Mouse (Mus musculus): Measurements from ENCODE around the gene Nfkbib.

Nfkbib gene

DNA sequence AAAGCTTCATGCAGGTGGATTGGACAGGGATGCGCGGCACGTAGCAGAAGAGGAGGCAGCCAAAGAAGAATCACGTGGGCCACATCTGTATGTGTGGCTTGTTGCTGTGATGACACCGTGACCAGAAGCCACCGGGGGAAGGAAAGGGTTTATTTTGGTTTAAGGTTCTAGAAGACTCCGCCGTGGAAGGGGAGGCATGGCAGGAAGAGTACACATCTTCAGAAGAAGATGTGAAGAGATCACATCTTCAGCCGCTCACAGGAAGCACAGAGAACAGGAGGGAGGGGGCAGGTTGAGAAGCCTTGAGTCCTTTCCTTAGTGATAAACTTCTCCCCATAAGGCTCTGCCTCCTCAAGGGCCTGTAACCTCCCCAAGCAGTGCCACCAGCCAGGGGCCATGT lies 32.7 kb upstream of the Nfkbib start:
- no peak for DNase-seq (ENCODE audit: low read depth, low spot score)

DNA sequence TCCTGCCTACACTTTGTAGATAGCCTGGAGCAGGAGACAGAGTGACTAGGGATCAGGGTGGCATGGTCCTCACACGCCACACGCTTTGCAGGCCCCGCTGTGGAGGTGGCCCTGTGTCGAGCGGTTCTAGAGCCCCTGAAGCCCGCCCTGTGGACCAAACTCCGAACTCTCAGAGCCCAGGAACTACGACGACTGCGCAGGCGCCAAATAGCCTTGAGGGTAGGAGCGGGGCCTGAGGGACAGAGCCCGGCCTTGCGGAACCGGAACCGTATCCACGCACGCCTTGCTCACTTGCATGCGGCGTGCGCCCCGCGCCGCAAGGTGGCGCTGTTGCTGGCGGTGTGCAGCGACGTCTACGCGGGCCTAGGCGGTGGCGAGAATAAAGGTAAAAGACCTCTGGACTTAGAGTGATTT lies 29.3 kb upstream of the Nfkbib start:
- peak; percentile 71 for DNase-seq (ENCODE audit: low read depth, low spot score)

DNA sequence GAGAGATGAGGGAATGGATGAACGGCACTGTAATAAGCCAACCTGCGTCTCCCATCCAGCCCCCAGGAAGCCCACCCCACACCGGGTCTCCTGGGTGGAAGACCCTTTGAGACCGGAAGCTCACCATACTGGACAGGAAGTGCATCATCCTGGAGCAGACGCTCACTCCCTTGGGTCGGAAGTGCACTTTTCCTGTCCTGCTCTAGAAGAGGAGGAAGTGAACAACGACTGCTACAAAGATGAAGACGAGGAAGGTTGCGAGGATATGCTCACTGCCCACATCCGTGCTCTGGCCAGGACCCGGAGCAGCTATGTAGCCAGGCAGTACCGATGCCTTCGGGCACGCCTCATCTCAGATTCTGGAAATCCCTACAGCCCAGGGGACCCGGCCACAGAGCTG lies 28.5 kb upstream of the Nfkbib start:
- no peak for DNase-seq (ENCODE audit: low read depth, low spot score)

DNA sequence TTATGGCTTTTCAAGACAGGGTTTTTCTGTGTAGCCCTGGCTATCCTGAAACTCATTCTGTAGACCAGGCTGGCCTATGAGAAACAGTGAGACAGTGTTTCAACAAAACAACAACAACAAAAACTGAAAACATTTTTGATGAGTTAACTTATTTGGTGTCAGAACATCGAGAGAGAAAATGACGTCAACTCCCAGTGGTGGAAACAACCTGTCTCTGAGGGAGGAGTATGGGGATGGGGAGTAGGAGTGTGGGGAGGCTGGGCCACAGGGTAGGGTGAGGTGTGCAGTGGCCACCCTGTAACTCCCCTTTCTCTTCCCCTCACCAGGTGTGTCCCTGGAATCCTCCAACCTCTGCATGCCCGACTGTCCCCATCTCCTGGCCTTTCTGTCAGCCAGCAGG lies 27.2 kb upstream of the Nfkbib start:
- no peak for DNase-seq (ENCODE audit: low read depth, low spot score)

DNA sequence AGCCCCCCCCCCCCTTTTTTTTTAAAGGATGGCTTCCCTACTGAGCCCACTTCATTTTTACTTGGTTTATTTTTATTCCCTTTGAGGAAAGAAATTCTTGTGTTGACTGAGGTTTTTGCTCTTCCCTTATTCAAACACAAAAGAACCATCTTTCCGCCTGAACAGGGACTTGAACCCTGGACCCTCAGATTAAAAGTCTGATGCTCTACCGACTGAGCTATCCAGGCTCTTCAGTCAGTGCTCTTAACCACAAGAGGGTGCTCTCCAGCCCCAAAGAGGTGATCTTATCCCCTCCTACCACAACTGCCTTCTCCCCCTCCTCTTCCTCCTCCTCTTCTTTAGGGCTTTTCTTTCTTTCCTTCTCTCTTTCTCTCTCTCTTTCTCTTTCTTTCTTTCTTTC lies 26.5 kb upstream of the Nfkbib start:
- no peak for DNase-seq (ENCODE audit: low read depth, low spot score)

DNA sequence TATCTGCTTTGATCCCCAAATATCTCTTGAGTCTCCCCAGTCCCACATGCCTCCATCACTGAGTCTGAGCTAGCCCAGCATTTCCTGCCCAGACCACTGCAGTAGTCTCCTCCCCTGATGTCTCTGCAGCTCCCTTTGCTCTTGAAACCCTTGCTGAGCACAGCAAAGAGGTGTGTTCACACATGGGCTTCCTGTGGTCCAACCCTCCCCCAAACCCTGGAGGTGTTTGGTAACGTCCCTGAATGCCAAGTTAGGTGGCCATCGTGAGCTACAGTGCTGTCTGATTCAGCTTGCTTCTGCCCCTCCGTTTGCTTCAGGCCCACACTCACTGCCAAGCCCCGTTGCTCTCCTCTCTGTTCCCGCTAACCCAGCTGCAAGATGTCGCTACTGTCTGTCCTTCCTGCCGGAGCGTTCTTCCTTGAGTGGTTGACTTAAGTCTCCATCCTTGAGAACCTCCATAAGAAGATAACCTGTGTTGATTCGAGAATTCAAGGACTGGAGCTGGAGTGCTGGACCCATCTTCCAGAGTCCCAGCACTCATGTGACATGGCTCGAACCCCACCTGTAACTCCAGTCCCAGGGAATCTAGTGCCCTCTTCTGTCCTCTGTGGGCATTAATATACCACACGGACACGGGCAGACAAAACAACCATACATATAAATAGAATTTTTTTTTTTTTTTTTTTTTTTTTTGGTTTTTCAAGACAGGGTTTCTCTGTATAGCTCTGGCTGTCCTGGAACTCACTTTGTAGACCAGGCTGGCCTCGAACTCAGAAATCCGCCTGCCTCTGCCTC lies 25.3 kb upstream of the Nfkbib start:
- no peak for DNase-seq (ENCODE audit: low read depth, low spot score)

DNA sequence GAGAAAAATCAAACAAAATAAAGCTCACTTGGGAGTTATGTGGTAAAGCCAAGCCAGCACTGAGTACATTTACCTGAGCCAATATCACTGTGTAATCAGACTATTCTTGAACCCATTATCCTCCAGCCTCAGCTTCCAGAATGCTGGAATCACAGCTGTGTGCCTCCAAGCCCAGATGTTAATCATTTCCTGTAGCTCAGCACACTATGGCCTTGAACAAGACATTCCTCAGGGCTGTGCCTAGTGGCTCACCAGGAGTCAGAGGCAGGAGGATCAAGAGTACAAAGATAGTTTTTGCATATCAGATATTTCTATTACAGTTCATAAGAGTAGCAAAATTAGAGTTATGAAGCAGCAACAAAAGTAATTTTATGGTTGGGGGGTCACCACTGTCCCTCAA lies 24.4 kb upstream of the Nfkbib start:
- no peak for DNase-seq (ENCODE audit: low read depth, low spot score)

DNA sequence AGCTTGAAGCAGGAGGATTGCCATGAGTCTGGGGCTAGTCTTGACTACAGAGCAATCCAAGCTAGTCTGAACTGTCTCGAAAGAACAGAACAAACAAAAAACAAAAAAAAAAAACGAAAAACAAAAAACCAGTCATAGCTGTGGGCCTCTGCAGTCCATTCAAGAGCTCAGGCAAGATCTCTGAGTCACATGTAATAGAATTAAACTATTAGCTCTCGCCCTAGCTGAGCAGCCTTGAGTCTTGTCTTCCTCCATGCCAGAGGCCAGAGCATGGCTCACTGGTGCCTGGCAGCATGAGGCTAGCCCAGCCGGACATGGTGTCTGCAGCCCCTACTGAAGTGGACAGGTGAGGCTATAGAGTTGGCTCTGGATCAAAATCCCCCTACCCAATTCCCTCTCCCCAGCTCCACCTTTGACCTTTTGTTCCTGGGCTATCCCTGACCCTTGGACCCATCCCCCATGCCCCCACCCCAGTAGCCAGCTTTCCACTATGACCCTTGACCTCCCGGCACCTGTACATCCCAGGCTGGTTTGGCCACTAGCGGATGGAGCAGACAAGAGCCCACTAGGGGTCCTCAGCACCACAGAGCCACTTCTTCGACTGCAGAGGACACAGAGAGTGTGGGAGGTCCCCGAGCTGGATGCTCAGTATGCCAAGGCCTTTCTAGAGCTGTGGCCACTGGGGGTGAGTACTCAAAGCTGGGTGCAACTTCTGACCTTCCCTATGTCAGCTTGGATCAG lies 22.9 kb upstream of the Nfkbib start:
- DNase-seq (ENCODE audit: low read depth, low spot score), result no peak

DNA sequence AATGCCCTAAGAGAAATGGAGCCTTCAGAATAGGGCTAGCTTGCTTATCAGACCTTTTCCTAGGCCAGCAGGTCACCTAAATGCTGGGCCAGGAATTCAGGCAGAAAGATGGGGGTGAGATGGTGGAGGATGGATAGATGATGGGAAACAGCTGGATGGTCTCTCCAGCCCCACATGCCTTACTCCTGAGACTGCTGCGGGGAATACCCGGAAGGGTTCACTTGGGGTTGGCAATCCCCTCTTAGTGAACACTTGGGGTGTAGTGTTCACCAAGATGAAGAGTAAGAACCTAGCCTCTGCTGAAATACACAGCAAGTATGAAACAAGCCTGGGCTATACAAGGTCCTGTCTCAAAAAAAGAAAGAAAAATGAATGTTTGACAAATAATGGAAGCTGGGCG lies 21.9 kb upstream of the Nfkbib start:
- DNase-seq (ENCODE audit: low read depth, low spot score), result no peak

DNA sequence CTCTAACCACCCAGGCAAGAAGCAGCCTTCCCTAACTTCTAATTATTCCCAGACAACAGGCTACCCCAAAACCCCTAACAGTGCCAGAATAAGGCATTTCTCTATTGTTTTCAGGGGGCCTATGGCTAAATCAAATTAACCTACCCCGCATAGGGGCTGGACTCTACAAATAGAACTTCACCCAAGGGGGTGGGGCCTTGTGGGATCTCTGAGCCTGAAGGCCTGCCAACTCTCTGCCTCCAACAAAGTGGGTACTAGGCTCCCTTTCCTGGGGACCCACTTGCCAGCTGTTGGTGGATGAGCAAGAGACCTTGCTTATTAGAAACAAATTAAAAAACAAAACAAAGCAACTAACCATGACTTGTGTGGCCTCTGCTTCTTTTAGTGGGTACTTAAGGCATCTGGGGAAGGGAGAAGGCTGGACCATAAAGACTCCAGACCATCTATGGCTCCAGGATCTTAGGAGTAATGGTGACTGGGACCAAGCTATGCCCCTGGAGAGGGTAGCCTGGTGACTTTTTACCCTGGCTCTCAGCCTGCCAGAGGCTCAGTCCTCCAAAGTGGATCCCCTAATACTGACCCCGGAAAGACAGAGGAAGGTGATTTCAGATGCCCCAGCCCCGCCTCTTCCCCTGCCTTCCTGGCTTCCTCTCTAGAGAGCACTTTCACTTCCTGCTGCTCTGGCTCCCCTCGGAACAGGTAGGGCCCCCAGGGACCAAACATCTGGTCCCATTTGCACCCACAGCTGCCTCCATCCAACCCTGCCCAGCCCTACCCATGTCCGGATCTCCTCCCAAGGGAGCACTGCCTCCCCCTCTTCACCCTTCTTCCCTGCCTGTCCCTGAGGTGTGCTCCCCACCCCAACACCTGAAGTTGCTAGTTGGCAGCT lies 21.2 kb upstream of the Nfkbib start, which contains the start of gene Rinl:
Gene Rinl, plus strand, starts transcription at position 663 of the 889 bp plus-strand sequence.
- DNase-seq (ENCODE audit: low read depth, low spot score), result no peak

DNA sequence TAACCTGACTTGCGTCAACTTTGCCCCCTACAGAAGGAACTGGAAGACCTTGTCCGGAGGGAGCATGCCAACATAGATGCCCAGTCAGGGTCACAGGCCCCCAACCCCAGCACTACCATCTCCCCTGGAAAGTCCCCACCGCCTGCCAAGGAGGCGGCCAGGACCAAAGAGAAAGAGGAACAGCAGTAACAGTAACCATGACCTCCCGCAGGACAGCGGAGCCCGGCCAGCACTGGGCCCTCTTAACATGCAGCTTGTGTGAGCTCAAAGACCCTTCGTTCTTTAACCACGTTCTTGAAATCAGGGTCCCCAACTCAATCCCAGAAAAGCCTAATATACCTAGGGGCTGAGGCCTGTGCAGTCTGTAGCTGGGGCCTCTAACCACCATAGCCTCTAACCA lies 20.6 kb upstream of the Nfkbib start:
- DNase-seq (ENCODE audit: low read depth, low spot score), result no peak

DNA sequence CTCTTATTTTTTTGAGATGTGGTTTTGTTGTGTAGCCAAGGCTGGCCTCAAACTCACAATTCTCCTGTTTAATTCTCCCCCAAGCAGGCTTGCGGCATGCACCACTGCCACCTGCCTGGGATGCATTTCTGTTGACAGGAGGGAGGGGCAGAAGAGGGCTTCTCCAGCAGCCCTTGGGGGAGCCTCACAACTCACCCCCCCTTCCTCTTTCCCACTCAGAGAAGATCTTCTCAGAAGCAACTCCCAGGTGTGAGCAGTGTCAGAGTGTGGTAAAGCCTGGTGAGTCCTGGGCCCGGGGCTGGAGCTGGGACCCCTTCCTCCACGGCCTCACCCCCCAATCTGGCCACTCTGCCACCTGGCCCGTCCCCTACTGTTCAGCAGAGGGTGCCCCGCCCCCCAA lies 17.8 kb upstream of the Nfkbib start:
- DNase-seq (ENCODE audit: low read depth, low spot score), result no peak

DNA sequence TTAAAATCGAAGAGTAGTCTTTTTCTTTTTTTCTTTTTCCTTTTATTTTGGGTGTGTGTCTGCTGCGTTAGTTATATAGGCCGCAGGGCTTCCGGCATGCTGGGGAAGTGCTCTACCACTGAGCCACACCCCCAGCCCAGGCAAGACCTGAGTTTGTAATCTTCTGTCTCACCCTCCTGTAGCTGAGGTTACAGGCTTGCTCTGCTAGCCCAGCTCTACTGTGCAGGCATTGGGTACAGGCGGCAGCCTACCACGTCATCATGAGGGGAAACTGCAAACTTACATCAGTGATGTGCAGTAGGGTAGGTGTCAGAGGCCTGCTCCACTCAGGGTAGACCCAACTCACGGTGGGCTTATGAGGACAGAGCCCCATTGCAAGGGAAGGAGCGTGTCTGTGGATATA lies 13.9 kb upstream of the Nfkbib start:
- no peak for DNase-seq (ENCODE audit: low read depth, low spot score)

DNA sequence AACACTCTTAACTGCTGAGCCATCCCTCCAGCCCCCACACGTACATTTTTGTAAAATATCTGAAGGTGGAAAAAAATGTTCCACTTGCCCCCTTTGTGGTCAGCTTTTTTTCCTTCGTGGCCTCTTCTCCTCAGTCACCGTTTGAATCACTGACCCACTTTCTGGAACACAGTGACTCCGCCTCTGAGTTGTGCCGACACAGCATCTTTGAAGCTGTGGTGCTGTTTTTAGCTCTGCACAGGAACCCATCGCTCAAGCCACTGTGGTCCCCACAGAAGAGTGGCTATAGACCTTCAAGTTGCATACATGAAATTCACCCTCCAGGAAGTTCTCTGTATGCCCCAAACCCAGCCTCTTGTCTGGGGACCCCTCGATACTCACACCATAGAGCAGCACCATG lies 13.5 kb upstream of the Nfkbib start:
- no peak for DNase-seq (ENCODE audit: low read depth, low spot score)

DNA sequence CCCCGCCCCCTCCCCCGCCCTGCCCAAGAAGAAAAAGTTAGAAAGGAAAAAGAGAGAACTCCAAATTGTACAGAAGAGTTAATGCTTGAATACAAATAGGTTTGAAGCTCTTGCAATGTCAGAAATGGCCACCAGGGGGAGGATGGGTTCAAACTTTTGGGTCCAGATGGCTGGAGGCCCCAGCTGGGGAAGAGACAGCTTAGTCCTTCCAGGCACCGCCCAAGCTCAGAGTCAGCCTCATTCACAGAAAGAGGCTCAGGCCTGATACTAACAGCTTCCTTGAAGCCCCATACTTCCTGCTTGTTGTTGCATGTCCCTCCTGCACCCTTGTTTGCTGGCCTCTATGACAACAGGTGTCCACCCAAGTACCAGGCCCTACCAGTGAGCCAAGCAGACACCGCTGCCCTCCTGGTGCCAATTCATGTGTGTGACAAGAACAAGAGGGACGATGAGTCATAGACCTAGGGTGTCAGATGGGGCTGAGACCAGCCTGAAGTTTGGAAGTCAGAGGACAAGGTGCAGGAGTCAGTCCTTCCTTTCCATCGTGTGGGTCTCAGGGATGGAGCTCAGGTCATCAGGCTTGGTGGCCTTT lies 12.9 kb upstream of the Nfkbib start:
- DNase-seq (ENCODE audit: low read depth, low spot score), result no peak

DNA sequence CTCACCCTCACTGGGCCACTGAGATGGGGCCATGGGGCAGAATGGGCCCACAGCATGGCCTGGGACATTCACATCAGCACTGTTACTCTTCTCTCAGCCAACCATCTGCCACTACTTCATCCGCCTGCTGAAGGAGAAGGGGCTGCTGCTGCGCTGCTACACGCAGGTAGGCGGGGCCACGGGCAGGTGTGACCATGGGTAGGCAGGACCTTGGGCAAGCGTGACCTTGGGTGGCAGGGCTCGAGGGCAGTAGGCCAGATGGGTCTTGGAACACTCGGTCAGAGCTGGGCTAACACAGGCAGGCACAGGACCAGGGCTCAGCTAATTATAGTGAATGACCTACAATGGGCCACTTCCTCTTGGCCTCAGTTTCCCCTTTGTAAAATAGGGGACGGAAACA lies 11.5 kb upstream of the Nfkbib start:
- no peak for DNase-seq (ENCODE audit: low read depth, low spot score)

DNA sequence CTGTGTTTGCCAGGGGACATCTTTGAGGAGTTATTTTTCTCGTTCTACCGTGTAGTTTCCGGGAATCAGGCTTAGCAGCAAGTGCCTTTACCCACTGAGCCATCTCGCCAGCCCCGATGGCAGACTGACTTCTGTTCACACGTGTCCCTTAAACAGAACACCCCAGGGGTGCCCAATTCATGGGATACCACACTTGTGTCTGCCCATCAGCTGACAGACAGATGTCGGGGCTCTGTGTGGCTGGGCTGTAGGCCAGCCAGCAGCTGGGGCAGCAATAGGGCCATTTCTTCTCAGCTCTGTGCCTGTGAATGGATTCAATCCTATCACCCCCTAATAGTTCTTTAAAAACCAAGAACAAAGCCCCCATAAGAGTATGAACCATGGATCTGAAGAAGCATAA lies 7.8 kb upstream of the Nfkbib start:
- no peak for DNase-seq (ENCODE audit: low read depth, low spot score)

DNA sequence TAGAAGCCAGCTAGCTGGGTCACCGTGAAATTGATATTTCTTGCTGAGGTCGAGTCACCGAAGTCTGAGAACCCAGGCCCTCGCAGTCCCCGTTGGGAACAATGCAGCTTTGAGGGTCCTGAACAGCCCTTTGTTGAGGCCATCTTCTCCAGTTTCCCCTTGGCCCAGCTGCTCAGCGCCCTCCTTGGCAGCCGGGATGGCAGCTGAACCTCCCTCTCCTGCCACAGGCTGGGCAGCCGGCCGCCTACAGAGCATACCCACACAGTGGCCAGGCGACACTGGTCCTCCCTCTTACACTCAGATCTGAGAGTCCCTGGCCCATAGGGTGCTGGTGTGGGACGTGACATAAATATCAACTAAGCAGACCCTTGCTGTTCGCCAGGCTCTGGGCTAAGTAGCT lies 6.9 kb upstream of the Nfkbib start:
- no peak for DNase-seq (ENCODE audit: low read depth, low spot score)

DNA sequence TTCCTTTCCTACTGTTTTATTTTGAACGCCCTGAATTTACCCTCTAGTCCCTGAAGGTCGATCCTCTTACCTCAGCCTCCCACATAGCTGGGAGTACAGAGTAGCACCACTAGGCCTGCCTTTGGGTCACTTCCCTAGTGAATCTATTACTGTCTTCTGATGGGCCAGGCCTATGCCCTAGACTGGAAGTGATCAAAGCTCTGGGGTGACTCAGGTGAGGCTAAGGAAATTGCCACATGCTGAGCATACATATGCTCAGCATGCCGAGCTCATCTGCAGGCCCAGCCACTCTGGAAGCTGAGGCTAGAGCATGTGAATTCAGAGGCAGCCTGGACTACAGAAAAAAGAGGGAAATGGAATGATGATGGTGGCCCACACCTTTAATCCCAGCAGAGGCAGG lies 5.9 kb upstream of the Nfkbib start:
- no peak for DNase-seq (ENCODE audit: low read depth, low spot score)

DNA sequence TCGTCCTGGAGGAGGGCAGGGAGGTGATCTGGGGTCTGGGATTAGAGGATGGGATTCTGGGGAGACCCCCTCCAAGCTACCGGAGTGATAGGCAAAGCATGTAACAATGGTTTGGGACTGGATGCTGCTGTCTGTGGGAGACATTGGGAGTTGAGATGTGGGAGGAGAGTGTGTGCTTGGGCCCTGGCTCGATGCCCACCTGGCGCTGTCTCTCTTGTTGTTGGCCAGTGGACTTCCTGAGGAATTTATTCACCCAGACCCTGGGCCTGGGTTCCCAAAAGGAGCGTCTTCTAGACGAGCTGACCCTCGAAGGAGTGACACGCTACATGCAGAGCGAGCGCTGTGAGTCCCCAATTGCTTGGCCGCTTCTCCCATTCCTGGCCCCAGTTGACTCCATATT lies 4.6 kb upstream of the Nfkbib start:
- DNase-seq (ENCODE audit: low read depth, low spot score), result no peak

DNA sequence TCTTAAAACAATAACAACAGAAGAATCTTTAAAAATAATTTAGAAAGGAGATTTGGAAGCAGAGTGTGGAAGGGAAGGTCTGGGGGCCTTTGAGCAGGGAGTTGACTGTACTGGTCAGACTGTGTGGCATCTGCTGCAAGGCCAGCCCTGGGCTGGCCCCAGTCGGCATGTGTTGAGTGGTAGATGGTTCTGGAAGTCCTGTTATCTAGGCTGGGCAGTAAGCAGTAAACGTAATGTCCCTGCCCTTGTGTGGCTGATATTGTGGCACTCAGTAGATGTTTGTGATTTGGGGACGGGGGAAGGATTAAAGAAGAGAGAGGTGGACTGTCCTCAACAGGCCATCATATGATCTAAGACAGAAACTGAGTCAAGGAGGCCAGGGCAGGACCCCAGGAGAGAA lies 3.0 kb upstream of the Nfkbib start:
- no peak for DNase-seq (ENCODE audit: low read depth, low spot score)

DNA sequence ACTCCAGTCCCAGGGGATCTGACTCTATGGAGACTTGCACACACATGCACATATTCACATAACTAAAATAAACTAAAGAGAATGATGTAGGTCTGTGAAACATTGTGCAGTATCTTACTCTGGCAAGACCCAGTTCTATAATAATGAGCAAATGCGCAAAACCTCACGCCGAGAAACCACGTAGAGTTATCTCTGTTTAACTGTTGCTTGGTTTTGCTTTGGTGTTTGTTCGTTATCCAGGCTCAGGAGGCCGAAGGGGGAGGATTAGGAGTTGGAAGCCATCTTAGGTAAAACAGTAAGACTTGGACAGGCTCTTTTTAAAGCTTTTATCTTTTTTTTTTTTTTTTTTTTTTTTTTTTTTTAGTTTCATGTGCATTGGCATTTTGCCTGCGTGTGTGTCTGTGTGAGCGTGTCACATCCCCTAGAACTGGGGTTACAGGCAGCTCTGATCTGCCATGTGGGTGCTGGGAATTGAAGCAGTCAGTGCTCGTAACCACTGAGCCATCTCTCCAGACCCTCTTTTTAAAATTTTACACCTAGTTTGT lies 2.2 kb upstream of the Nfkbib start:
- DNase-seq (ENCODE audit: low read depth, low spot score), result no peak
